Mouse (Mus musculus) thymus, postnatal 25 days (tissue): Measurements from ENCODE around the gene Foxo4.

ENCODE experiments used
- DNase-seq: peaks from one replicate; pipeline ENCODE4 v3.0.0; 2022

The Foxo4 gene

DNA sequence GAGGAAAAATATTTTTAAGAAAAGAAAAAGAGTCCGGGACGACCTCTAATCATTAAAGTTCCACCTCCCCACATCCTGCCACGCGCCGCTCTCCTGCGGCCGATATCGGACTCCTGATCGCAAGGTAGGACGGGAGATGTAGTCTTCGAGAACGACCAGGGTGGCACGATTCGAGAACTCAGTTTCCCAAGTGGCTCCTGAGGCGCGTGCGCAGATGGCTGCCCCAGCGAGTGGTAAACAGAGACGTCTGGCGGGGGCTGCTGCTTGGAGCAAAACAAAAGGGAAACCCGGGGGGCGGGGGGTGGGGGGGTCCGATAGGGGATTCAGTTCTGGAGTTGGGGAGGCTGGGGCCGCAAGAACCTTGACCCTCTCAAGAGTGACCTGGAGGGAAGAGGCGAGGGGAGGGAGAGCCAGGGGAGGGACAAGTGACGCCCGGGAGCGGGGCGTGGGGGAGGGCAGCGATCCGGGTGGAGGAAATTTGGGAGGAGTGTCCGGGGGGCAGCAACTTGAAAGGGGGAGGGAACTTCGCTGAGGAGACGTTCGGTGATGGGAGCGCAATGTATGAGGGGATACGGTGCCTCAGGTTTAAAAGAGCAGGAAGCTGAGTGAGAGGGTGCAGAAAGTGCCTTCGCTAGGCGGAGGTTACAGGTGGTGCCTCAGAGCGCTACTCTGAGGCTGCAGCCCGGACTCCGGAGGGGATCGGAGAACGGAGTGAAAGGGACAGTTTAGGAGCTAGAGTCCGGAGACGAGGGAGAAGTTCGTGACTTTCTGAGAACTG is at the start of gene Foxo4:
Gene Foxo4 (plus strand): TSS at position 577 of the 778 bp plus-strand sequence.
- peak; percentile 87 for DNase-seq

DNA sequence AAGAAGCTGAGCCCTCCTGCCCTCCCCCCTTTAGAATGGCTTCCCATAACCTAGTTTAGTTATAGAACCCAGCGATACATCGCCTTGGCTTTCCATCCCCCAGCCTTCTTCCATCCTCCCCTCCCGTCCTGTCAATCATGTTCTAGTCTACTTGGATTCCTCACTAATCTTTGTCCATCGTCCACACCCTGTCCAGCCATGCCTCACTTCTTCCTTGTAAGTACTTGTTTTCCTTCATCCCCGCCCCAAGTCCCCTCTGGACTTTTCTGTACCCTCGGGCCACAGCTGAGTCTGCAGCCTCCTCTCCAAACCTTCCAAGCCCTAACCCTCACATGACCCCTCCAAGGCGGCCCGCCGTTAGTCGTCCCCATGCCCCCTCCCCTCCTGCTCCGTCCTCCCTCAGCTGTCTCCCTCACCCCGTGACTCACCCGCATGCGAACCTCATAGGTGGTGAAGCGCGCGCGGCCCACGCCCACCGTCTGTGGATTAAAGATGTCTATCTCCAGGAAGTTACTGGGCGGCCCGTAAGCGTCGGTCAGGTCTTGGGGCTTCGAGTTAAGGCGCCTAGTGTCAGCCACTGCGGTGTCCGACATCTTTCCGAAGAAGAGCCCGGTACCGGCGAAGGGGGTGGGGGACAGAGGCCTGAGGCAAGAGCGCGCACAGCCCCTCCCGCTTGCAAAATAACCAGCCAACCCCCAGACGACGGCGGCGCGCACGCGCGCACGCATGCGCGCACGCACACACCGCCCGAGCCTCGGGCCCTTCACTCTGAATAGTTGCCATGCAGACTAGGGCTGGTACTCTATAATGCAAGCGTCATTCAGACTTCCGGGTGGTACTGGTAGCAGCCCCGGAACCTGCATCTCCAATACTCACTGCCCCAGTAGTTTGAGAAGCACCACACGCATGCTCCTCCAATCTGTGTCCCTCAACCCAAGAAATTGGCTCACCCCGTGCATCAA is 32.2 kb upstream of the Foxo4 start, which contains the start of gene Snx12:
Gene Snx12 (minus strand): TSS at position 730 of the 962 bp plus-strand sequence.
- DNase-seq, result peak; percentile 89

DNA sequence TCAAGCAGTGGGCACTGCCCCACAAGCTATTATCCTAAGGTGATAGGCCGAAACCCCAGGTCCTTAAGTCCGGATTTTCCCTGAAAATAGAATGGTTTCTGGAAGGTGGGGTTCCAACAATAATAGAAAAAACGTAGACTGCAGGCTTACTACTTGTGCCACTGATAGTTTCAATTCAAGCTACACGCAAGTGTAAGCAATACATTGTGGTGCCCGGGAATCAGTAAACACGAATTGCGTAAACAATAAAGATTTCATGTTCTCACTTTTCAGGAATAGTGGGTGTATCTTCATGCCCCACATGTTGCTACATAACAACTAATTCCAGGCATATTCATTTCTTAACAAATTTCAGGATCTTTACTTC is 31.5 kb upstream of the Foxo4 start:
- no peak for DNase-seq

DNA sequence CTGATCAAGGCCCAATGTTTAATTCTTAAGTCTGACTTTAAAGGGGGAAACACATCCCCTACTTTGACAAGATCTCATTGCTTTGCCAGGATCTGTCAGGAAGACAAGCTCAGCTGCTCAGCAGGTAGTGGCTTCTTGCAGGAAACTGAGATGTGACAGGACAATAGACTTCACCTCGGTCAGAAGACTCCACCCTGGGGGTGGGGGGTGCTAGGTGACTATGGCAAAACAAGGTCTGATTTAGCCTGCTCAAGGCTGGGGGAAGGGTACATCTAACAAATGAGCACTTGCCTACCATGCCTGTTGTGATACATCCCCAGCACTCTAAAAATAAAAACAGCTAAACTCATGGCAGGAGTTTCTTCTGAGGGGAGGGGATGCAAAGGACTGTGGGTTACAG is 9.3 kb upstream of the Foxo4 start:
- no peak for DNase-seq

DNA sequence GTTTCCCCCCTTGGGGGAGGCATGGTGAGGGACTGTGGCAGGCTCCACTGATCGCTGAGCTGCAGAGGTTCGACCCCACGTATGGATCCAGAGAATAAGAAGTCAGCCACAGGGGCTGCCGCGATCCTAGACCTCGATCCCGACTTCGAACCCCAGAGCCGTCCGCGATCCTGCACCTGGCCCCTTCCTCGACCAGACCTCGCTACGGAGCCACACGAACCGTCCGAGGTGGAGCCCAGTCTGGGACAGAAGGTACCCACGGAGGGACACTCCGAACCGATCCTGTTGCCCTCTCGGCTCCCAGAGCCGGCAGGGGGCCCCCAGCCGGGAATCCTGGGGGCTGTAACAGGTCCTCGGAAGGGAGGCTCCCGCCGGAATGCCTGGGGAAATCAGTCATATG is 412 bp downstream of the Foxo4 start:
- no peak for DNase-seq

DNA sequence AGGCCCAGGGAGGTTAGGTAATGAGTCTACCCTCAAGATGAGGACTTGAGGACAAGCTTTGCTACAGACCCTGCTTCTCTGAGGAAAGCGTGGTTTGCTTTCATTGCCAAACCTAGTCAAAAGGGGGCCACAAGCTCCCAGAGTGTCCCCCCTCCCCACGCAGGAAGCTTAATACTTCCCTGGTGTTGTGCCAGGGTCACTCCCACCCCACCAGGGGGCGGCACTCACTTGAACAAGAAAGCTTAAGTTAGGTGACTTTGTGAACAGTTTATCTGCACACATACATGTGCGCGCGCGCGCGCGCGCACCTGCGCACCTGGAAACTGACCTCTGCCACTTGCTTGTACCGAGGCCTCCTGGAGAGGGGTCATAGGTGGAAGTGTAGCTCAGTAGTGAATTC is 2.3 kb downstream of the Foxo4 start:
- DNase-seq, result peak; percentile 70

DNA sequence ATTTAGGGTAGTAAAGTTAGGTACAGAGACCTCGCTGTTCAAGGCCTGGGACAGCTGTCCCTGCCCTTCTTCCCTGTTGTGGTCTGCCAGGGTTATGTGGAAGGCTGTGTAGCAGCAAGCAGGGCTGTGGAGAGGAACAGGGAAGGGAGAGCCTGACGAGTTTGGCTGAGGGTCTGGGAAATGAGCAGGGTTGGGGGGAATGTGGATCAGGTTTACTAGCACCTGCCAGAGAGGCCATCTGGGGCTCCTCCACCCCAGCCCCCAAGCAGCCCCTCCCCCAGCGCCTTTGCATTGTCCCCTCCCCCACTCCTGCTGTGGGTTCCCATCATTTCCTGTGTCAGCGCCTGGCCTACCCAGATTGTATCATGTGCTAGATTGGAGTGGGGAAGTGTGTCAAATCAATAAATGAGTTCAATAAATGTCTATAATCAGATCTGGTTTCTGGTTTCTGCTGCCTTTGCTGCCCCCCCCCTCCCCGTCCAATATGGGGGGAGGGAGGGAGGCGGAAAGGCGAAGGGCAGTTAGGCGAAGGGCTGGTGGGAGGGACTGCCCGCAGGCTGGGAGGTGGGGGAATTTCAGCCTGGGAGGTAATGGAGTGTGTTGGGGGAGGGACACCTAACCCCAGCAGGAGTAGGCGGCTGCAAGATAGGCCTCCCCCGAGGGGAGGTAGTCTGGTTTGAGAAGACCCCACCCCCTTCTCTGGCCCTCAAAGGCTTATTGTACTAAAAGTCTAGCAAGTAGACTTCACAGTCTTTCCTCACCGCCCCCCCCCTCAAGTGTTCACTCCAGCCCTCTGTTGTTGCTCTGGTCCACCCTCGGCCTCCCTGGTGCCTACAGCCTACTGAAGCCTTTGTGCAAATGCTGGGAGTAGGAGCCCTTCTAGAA is 6.4 kb downstream of the Foxo4 start:
- peak; percentile 57 for DNase-seq

DNA sequence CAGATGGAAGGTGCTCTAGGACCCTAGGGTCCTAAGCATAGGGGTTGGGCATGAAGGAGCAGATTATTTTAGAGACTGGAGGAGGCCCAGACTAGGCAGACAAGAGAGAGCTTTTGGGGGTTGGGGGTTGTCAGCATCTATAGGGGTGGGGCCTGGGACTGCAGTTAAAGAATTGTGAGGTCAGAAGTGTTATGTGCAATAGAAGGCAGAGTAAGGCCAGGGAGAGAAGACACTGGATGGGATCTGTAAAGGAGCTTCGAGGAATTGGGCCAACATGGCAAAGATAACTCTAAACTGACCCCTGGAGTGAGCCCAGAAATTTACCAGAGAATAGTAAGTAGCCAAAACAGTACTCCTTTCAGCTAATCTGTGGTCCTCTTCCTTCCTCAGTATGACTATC is 9.6 kb downstream of the Foxo4 start, which contains the start of gene Gm614:
Gene Gm614 (minus strand): TSS at position 101 of the 400 bp plus-strand sequence.
- DNase-seq, result no peak

DNA sequence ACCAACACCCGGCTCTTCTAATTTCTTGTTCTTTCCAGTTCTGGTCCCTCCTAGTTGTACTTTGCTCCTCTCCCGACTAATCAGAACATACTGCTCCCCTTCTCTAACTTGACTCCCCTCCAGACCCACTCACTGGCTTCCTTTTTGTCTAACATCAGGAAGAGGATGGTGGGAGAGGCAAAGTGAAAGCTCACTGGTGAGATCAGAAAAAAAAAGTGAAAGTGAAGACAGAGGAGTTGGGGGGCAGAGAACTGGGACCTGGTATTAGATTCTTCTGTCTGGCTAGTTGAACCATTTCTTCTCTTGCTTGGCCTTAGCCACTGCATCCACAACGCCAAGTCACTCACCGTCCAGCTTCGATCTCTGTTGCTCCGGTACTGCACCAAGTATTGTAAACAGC is 12.3 kb downstream of the Foxo4 start:
- no peak for DNase-seq

DNA sequence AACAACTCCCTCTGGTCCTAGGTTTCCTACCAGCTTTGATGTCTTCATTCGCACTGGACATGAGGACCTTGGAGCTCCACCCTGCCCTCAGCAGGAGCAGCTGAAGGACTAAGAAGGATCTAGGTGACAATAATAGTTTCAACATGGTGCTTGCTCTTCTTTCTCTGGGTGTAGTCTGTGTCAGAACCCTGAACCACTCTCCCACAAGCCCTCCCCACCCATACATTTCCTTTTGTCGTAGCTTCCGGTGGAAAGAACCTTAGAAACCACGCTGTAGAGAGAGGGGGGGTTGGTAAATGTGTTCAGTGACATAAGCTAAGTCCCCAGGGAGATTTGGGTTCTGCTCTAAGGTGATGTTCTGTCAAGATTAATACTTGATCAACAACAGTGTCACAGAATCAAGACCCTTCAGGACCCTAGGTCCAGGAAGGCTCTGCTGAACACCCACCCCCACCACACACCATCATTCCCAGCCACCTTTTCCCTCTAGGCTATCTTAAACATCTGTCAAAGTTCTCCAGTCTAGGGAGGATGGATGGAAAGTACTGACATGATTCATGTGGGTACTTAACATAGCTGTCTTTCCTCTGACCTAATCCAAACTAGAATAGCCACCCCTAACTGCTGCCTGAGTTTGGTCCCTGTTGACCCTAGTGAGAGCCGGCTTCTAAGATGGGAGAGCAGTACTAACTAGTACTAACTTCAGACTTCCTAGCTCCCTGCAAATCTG is 13.9 kb downstream of the Foxo4 start, which contains the start of gene Il2rg:
Gene Il2rg (minus strand): TSS at position 231 of the 730 bp plus-strand sequence.
- DNase-seq, result peak; percentile 65

DNA sequence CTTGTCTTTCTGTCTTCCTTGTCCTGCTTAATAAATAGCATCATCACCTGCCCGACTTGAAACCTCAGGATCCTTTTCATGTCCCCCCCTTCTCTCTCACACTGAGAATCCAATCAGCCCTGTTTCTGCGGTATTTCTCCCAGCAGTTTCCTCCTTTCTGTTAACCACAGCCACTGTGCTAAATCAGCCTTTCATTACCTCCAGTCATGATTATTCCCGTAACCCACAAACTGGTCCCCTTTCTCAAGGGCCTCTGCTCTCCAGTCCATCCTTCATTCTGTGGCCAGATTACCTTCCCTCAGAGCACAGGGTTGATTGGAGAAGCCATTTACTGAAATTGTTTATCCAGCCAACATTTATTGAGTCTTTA is 14.4 kb downstream of the Foxo4 start, which contains the start of gene Gm20489:
Gene Gm20489 (minus strand): TSS at position 269 of the 370 bp plus-strand sequence.
- DNase-seq, result no peak

DNA sequence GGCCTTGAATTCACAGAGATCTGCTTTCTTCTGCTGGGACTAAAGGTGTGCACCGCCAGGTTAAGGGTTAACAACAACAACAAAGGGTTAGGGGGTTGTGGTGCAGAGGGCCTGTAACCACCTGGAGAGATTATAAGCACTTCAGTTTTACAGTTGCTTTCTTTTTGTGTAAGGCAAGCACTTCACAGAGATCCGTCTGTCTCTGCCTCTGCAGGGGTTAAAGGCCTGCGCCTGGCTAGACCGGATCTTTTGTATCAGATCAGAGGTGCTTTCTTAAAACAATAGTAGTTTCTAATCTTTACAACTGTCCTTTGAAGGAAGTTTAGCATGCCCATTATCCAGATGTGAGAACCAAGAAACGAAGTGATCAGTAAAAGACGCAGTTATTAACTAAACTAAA is 19.1 kb downstream of the Foxo4 start:
- DNase-seq, result peak; percentile 35

DNA sequence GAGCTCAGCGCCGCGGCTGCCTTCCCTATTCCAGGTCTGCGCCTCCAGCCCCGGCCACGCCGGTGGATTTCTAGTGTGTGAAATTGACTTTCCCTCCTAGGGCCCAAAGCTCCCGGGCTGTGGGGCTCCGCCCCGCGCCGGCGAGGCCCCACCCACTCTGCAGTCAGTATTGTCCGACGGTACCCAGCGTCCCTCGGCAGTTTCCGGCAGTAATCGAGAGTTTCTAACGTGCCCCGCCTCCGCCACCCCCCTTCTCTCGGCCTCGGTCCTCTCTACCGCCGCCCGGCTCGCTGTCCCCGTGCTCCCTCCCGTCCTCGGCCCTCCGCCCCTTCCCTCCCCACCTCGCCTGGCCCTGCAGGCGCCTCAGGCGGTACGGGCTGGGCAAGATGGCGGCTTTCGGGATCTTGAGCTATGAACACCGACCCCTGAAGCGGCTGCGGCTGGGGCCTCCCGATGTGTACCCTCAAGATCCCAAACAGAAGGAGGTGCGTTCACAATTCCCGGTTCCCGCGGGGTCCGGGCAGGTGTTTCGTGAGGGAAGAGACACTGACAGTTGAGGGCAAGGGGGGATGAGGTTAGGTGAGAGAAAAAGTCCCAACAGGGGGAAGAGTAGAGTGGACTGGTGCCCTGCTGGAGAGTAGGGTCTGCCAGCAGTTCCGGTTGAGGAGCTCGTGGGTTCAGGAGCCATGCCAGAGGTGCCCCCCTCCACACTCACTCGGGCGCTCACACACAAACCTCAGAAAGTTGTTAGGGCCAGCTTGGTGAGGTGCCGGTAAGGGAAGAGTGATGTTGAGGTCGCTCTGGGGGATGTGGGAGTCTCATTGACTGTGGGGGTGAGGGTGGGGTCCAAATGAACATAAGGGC is 19.8 kb downstream of the Foxo4 start, which contains the start of gene Med12:
Gene Med12 (plus strand): TSS at position 156 of the 864 bp plus-strand sequence.
- peak; percentile 86 for DNase-seq

DNA sequence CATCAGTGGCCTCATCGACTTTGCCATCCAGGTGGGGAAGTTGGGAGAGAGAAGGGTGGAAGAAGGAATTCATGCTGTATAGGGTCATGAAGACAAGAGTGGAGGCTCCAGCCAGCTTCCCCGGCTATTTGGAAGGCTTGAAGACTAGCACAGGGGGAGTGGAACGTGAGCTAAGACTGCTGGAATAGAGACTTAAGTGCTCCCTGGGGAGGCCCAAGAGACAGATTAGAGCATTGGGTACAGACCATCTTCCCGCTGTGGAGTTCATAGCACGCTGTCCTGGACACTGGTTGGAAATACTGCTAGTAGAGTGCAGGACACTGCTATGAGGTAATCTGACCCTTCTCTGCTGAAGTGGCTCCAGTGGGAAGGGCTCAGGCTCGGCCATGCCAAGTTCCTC is 28.5 kb downstream of the Foxo4 start:
- DNase-seq, result no peak

DNA sequence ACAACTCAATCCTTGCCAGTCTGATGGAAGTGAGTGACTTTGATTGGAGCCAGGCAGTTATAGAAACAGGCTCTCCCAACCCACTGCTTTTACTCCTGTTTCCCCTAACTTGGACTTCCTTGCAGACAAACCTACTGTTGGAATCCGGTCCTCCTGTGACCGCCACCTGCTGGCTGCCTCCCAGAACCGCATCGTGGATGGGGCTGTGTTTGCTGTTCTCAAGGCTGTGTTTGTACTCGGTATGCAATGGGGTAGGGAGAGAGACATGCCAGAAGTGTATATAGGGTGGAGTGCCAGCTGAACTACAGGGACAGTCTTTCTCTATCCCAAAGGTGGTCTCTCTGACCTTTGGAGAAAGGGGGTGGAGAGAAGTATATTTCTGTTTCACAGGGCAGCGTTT is 31.2 kb downstream of the Foxo4 start:
- peak; percentile 77 for DNase-seq

DNA sequence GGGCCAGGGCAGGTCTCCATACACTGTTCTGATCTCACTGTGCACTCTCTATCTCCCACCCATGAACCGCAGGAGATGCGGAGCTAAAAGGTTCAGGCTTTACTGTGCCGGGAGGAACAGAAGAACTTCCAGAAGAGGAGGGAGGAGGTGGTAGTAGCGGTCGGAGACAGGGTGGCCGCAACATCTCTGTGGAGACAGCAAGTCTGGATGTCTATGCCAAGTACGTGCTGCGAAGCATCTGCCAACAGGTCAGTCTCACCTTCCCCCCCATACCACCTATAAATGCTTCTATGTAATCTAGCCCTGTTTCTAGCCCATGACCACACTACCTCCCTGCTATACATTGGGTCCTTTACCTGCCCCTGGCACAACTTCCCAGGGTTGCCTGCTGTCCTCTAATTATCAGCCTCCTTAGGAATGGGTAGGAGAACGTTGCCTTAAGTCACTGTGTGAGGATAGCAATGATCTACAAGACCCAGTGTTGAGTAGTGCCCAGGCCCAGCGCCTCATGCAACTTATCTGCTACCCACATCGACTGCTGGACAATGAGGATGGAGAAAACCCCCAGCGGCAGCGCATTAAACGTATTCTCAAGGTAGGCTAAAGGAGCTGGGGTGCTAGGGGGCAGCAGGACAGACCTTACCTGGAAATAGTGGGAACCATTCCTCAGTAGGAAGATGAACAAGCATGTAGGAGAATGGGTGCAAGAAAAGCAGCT is 31.8 kb downstream of the Foxo4 start:
- no peak for DNase-seq

DNA sequence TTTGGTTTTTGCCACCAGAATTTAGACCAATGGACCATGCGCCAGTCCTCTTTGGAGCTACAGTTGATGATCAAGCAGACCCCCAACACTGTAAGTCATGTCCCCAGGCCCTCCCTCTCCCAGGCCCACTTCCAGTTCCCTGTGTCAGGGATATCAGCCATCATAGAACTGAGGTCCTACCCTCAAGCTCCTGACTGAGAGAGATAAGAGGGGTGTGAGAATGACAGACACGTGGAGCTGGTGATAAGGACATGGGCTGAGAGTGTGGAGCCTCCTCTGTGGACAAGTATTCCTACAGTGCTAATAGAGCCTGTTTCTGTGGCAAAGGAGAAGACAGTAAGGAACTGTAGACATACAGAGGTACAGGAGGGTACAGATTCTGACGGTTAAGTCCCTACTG is 33.2 kb downstream of the Foxo4 start:
- no peak for DNase-seq

DNA sequence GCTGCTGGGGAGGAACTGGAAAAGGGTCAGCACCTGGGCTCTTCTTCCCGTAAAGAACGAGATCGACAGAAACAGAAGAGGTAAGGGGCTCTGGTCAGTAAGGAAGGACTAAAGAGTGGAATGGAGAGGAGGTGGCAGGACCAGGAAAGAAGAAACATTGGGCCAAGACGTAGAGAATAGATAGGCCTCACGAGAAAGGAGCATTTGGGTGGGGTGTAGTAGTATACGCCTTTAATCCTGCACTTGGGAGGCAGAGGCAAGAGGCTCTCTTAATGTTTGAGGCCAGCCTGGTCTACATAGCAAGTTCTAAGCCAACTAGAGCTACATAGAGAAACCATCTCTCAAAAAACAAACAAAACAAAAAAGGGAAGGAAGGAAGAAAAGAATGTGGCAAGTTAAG is 34.1 kb downstream of the Foxo4 start:
- no peak for DNase-seq

DNA sequence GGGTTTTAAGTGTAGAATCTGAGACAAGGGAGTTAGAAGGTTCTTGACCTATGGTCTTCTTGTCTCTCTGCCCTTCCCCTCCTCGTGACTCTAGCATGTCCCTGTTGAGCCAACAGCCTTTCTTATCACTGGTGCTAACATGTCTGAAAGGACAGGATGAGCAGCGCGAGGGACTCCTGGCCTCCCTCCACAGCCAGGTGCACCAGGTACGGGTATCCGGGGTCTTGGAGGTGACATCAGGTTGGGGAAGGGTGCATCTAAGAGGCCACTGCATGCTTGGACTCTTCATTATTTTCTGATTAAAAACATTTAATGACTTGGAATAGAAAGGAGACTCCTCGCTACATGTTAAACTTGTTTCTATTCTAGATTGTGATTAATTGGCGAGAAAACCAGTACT is 34.7 kb downstream of the Foxo4 start:
- DNase-seq, result no peak

DNA sequence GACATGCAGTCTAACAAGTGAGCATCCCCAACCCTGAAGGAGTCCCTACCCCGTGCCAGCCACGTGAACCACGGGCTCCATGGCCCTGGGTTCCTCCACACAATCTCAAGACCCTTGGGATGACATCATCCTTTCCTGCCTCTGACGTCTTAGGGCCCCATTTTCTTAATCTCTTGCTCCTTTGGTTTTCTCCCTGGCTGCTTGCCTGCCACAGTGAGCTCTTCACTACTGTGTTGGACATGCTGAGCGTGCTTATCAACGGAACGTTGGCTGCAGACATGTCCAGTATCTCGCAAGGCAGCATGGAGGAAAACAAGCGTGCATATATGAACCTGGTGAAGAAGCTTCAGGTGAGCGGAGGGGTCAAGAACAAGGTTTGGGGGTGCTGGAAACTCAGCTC is 35.8 kb downstream of the Foxo4 start:
- no peak for DNase-seq
